Mouse (Mus musculus): Measurements from ENCODE around the gene Mreg.

GRCm38 (mm10) chr1:72208095-72208494 is 4.0 kb downstream of the Mreg start:
- TF ChIP-seq MAFK (IDR thresholded peaks at IDR 0.05; ENCODE audit: borderline replicate concordance, low read depth, low read length) = no peak
- TF ChIP-seq MXI1 (IDR thresholded peaks at IDR 0.05; ENCODE audit: low read depth, low read length) = no peak
- no peak for TF ChIP-seq UBTF (IDR thresholded peaks at IDR 0.05; ENCODE audit: borderline replicate concordance, insufficient read depth, low read depth, low read length)

Data from MEL (cell line).